Mouse (Mus musculus) midbrain, embryonic 11.5 days (tissue): Measurements from ENCODE around the gene Olfm1. TPM values are rescaled to one million over a fixed set of nuclear protein-coding genes. Genes with fewer than 3 reads are reported as not detected.

Source experiments
- ATAC-seq: fragments of 200-750 bp; cut with Nextera tagmentation; 2 replicates; pipeline ENCODE4 v1.8.0; 2017; ENCODE audit warnings: moderate TSS enrichment, moderate library complexity; ENCODE audit not compliant: low FRiP score
- DNase-seq: peaks from one replicate; pipeline ENCODE4 v3.0.0; 2015; ENCODE audit warnings: low spot score; ENCODE audit errors: missing footprints
- H3K27ac ChIP-seq: fragments of 300-500 bp; sonication (generic); 2 replicates; pipeline ENCODE4 v1.5.1; 2014; ENCODE audit warnings: low read depth, low read length
- H3K27me3 ChIP-seq: fragments of 300-500 bp; sonication (generic); 2 replicates; pipeline ENCODE4 v1.6.1; 2014; ENCODE audit warnings: mild to moderate bottlenecking, low read length, moderate library complexity, mixed read lengths; ENCODE audit not compliant: control insufficient read depth, insufficient read depth
- H3K36me3 ChIP-seq: fragments of 300-500 bp; sonication (generic); 2 replicates; pipeline ENCODE4 v1.6.1; 2014; ENCODE audit warnings: mild to moderate bottlenecking, low read length, moderate library complexity, mixed read lengths; ENCODE audit not compliant: control insufficient read depth, insufficient read depth
- H3K4me1 ChIP-seq: fragments of 300-500 bp; sonication (generic); 2 replicates; pipeline ENCODE4 v1.6.1; 2014; ENCODE audit warnings: low read length; ENCODE audit not compliant: control insufficient read depth, insufficient read depth
- H3K4me2 ChIP-seq: fragments of 300-500 bp; sonication (generic); 2 replicates; pipeline ENCODE4 v1.6.1; 2014; ENCODE audit warnings: mild to moderate bottlenecking, moderate library complexity
- H3K4me3 ChIP-seq: fragments of 300-500 bp; sonication (generic); 2 replicates; pipeline ENCODE4 v1.5.1; 2014; ENCODE audit warnings: low read depth, low read length
- H3K9ac ChIP-seq: fragments of 300-500 bp; sonication (generic); 2 replicates; pipeline ENCODE4 v1.6.1; 2014; ENCODE audit warnings: low read length
- H3K9me3 ChIP-seq: fragments of 300-500 bp; sonication (generic); 2 replicates; pipeline ENCODE4 v1.6.1; 2016; ENCODE audit warnings: low read length; ENCODE audit not compliant: control insufficient read depth
- WGBS: fragments of 180-500 bp; shearing (Covaris S2); extraction: QIAGEN DNeasy Blood & Tissue Kit; methylation state at CpG from one replicate; pipeline ENCODE4 v1.1.7; 2014; 5-methylcytosine and 5-hydroxymethylcytosine counted together
- polyA plus RNA-seq: library from polyadenylated mRNA; unstranded; fragments of >200 nt; fragmentation: Nextera tagmentation; extraction: Ambion mirVana; gene quantifications from 2 replicates; pipeline ENCODE4 v1.2.1, GENCODE M21; 2014

The Olfm1 gene
- polyA plus RNA-seq, 1 experiment from 2014 or later = 68.6 TPM

GRCm38 (mm10) chr2:28240920-28241319 lies 48.1 kb downstream of the Olfm1 start:
- H3K27me3 ChIP-seq = no peaks in the 10 kb centered on the region
- DNase-seq (no peak), ATAC-seq (no peak)
- WGBS = 89% methylated on average over 3 of the region's 3 CpGs
- no peak overlapping the region for H3K27ac ChIP-seq
- H3K4me2 ChIP-seq = no peak overlapping the region
- H3K9me3 ChIP-seq = no peaks in the 10 kb centered on the region
- H3K4me3 ChIP-seq = no peak overlapping the region
- no peak overlapping the region for H3K9ac ChIP-seq
- no peaks in the 10 kb centered on the region for H3K4me1 ChIP-seq
- no peaks in the 10 kb centered on the region for H3K36me3 ChIP-seq

GRCm38 (mm10) chr2:28241520-28242221 lies 48.9 kb downstream of the Olfm1 start:
- 89% methylated on average over 17 of the region's 17 CpGs for WGBS
- H3K4me2 ChIP-seq = no peak overlapping the region
- DNase-seq = peak; percentile 64

GRCm38 (mm10) chr2:28242222-28242543 lies 49.4 kb downstream of the Olfm1 start:
- no peak overlapping the region for H3K9ac ChIP-seq
- peak; percentile 51 for DNase-seq
- no peak overlapping the region for H3K4me2 ChIP-seq
- no peak overlapping the region for H3K27ac ChIP-seq
- no peaks in the 10 kb centered on the region for H3K4me1 ChIP-seq
- no peaks in the 10 kb centered on the region for H3K27me3 ChIP-seq
- H3K4me3 ChIP-seq = no peak overlapping the region
- no peak for ATAC-seq
- 83% methylated on average over 5 of the region's 5 CpGs for WGBS
- no peaks in the 10 kb centered on the region for H3K36me3 ChIP-seq
- H3K9me3 ChIP-seq = no peaks in the 10 kb centered on the region

More at GRCm38 (mm10) chr2:28241520-28242221, 48.9 kb downstream of the Olfm1 start:
- no peaks in the 10 kb centered on the region for H3K4me1 ChIP-seq
- H3K27me3 ChIP-seq = no peaks in the 10 kb centered on the region
- H3K9me3 ChIP-seq = no peaks in the 10 kb centered on the region
- no peak for ATAC-seq
- H3K4me3 ChIP-seq = no peak overlapping the region
- no peaks in the 10 kb centered on the region for H3K36me3 ChIP-seq
- no peak overlapping the region for H3K27ac ChIP-seq
- no peak overlapping the region for H3K9ac ChIP-seq

GRCm38 (mm10) chr2:28244667-28245395 lies 52.0 kb downstream of the Olfm1 start:
- no peaks in the 10 kb centered on the region for H3K4me1 ChIP-seq
- no peaks in the 10 kb centered on the region for H3K36me3 ChIP-seq
- DNase-seq (peak; percentile 72), ATAC-seq (no peak)
- no peak overlapping the region for H3K4me2 ChIP-seq
- WGBS = 68% methylated on average over 8 of the region's 8 CpGs
- no peak overlapping the region for H3K4me3 ChIP-seq
- H3K9me3 ChIP-seq = no peaks in the 10 kb centered on the region
- no peak overlapping the region for H3K27ac ChIP-seq
- no peak overlapping the region for H3K9ac ChIP-seq
- H3K27me3 ChIP-seq = no peaks in the 10 kb centered on the region

GRCm38 (mm10) chr2:28246110-28246653 lies 53.4 kb downstream of the Olfm1 start:
- H3K27me3 ChIP-seq = no peaks in the 10 kb centered on the region
- H3K4me3 ChIP-seq = no peak overlapping the region
- H3K36me3 ChIP-seq = no peaks in the 10 kb centered on the region
- H3K4me1 ChIP-seq = no peaks in the 10 kb centered on the region
- no peak overlapping the region for H3K27ac ChIP-seq
- WGBS = 70% methylated on average over 5 of the region's 5 CpGs
- no peak overlapping the region for H3K4me2 ChIP-seq
- H3K9me3 ChIP-seq = no peaks in the 10 kb centered on the region
- DNase-seq (peak; percentile 47), ATAC-seq (no peak)
- no peak overlapping the region for H3K9ac ChIP-seq

GRCm38 (mm10) chr2:28247098-28247497 lies 54.3 kb downstream of the Olfm1 start:
- DNase-seq = peak; percentile 53
- ATAC-seq = no peak
- Histone ChIP-seq H3K4me2 (no peak overlapping the region), H3K9me3 (no peaks in the 10 kb centered on the region), H3K27ac (no peak overlapping the region), H3K4me3 (no peak overlapping the region), H3K4me1 (no peaks in the 10 kb centered on the region), H3K36me3 (no peaks in the 10 kb centered on the region), H3K27me3 (no peaks in the 10 kb centered on the region), H3K9ac (no peak overlapping the region)
- WGBS = 79% methylated on average over 11 of the region's 11 CpGs

- peak; percentile 70 for DNase-seq
- H3K4me1 ChIP-seq = 0 out of 2 replicates have a peak, but pooled peaks cover 2% of the 10 kb centered on the region
- WGBS = 81% methylated on average over 4 of the region's 4 CpGs
- H3K27me3 ChIP-seq = no peaks in the 10 kb centered on the region
- H3K4me2 ChIP-seq = no peak overlapping the region
- no peak for ATAC-seq
- H3K4me3 ChIP-seq = no peak overlapping the region
- H3K27ac ChIP-seq = no peak overlapping the region
- H3K9ac ChIP-seq = no peak overlapping the region
- no peaks in the 10 kb centered on the region for H3K36me3 ChIP-seq
- H3K9me3 ChIP-seq = no peaks in the 10 kb centered on the region
Observed at GRCm38 (mm10) chr2:28252554-28252953, 59.8 kb downstream of the Olfm1 start.

DNA sequence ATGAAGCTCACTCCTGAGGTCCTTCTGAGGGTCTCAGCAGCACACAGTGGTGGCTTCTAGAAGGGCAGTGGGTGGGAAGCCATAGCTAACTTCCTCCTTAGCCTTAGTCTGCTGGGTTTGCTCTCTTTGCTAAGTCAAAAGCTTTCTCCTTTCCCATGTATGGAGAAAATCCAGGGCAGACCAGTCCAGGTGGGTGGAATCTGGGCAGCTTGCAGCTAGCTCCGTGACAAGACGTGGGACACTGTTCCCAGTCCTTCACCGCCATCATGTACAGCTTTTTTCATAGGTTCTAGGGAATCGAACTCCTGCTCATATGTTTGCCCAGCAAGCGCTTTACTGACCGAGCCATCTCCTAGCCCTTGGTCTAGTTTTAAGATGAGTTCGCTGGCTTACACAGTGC lies 63.2 kb downstream of the Olfm1 start:
- Histone ChIP-seq H3K4me2 (no peak overlapping the region), H3K9me3 (no peaks in the 10 kb centered on the region), H3K4me3 (no peak overlapping the region), H3K27ac (no peak overlapping the region), H3K4me1 (0 out of 2 replicates have a peak, but pooled peaks cover 2% of the 10 kb centered on the region), H3K36me3 (no peaks in the 10 kb centered on the region), H3K27me3 (no peaks in the 10 kb centered on the region), H3K9ac (no peak overlapping the region)
- DNase-seq (peak; percentile 21), ATAC-seq (no peak)
- WGBS = 92% methylated on average over 7 of the region's 7 CpGs

GRCm38 (mm10) chr2:28261438-28261837 lies 68.6 kb downstream of the Olfm1 start:
- H3K4me3 ChIP-seq = no peak overlapping the region
- ATAC-seq (no peak), DNase-seq (peak; percentile 65)
- 80% methylated on average over 3 of the region's 3 CpGs for WGBS
- no peaks in the 10 kb centered on the region for H3K36me3 ChIP-seq
- no peaks in the 10 kb centered on the region for H3K9me3 ChIP-seq
- no peak overlapping the region for H3K9ac ChIP-seq
- no peaks in the 10 kb centered on the region for H3K4me1 ChIP-seq
- no peak overlapping the region for H3K27ac ChIP-seq
- H3K27me3 ChIP-seq = no peaks in the 10 kb centered on the region
- H3K4me2 ChIP-seq = no peak overlapping the region
